Mouse (Mus musculus) liver, embryonic 13.5 days (tissue): Measurements from ENCODE around the gene Mtmr14. TPM values are rescaled to one million over a fixed set of nuclear protein-coding genes. Genes with fewer than 3 reads are reported as not detected.
A peak's percentile ranks its signal among the peaks of the same experiment; 100 is the strongest.

Experiments
- ATAC-seq: fragments of 200-750 bp; cut with Nextera tagmentation; 2 replicates; pipeline ENCODE4 v1.8.0; 2017; ENCODE audit warnings: low read depth, mild to moderate bottlenecking, moderate number of reproducible peaks, moderate library complexity
- DNase-seq: peaks from one replicate; pipeline ENCODE4 v3.0.0; 2022
- H3K27ac ChIP-seq: fragments of 300-500 bp; sonication (generic); 2 replicates; pipeline ENCODE4 v1.5.1; 2015; ENCODE audit warnings: moderate library complexity, mild to moderate bottlenecking, inconsistent platforms
- H3K27me3 ChIP-seq: fragments of 300-500 bp; sonication (generic); 2 replicates; pipeline ENCODE4 v1.6.1; 2015; ENCODE audit warnings: mild to moderate bottlenecking, inconsistent platforms
- H3K36me3 ChIP-seq: fragments of 300-500 bp; sonication (generic); 2 replicates; pipeline ENCODE4 v1.6.1; 2015; ENCODE audit warnings: mild to moderate bottlenecking, inconsistent platforms
- H3K4me1 ChIP-seq: fragments of 300-500 bp; sonication (generic); replicated peaks from 2 replicates; pipeline ENCODE4 v1.6.1; 2015; ENCODE audit warnings: inconsistent platforms
- H3K4me2 ChIP-seq: fragments of 300-500 bp; sonication (generic); 2 replicates; pipeline ENCODE4 v1.6.1; 2015; ENCODE audit warnings: inconsistent platforms, mild to moderate bottlenecking, moderate library complexity
- H3K4me3 ChIP-seq: fragments of 300-500 bp; sonication (generic); replicated peaks from 2 replicates; pipeline ENCODE4 v1.5.1; 2015; ENCODE audit warnings: mild to moderate bottlenecking, inconsistent platforms
- H3K9ac ChIP-seq: fragments of 300-500 bp; sonication (generic); 2 replicates; pipeline ENCODE4 v1.6.1; 2015; ENCODE audit warnings: mild to moderate bottlenecking, inconsistent platforms
- H3K9me3 ChIP-seq: fragments of 300-500 bp; sonication (generic); replicated peaks from 2 replicates; pipeline ENCODE4 v1.6.1; 2016; ENCODE audit warnings: inconsistent platforms
- WGBS: fragments of 180-500 bp; shearing (Covaris S2); methylation state at CpG from one replicate; pipeline ENCODE4 v1.1.7; 2015; ENCODE audit not compliant: insufficient replicate concordance; 5-methylcytosine and 5-hydroxymethylcytosine counted together
- polyA plus RNA-seq: library from polyadenylated mRNA; unstranded; fragments of >200 nt; fragmentation: Nextera tagmentation; extraction: Ambion mirVana; gene quantifications from 2 replicates; pipeline ENCODE4 v1.2.1, GENCODE M21; 2015

Mtmr14 gene
- 17.9 and 18.0 TPM in 2 replicates for polyA plus RNA-seq

DNA sequence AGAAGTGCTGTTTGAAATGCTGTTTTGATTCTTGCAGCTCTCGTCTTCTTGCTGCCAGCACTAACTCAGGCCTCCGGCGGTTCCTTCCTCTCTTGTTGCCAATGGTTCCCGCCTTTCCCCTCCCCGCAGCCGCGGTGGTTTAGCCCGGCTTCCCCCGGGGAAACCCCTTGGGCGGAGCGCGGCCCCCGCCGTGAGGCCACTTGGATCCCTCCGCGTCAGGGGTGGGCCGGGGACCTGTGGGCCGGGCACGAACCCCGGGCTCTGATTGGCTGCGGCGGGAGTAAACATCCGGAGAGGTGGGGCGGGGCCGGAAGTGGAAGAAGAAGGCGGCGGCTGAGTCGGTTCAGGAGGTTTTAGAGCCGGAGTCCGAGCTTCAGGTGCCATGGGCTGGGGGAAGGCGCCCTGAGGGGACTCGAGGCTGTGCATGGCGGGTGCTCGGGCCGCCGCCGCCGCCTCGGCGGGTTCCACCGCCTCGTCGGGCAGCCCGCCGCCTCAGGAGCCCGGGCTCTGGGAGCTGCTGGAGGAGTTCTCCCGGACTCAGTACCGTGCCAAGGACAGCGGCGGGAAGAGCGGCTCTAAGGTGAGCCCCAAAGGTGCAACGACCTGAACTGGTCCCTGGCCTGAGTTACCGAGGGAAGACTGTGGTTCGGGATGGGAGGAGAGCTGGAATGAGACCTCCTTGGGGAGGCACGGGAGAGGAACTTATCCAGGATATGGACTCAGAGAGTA lies at the start of gene Mtmr14:
Mtmr14 (plus strand) TSS at position 302 of the 729 bp plus-strand sequence.
- peak; percentile 99 for ATAC-seq
- Histone ChIP-seq H3K9me3 (no peaks in the 10 kb centered on the region), H3K36me3 (peaks cover 14% of the 10 kb centered on the region), H3K27ac (peak within 1 kb of the TSS; percentile 85), H3K27me3 (no peaks in the 10 kb centered on the region), H3K9ac (peak within 1 kb of the TSS; percentile 90), H3K4me3 (peak within 1 kb of the TSS; percentile 88), H3K4me1 (peaks cover 26% of the 10 kb centered on the region), H3K4me2 (peak within 1 kb of the TSS; percentile 81)
- peak; percentile 99 for DNase-seq
- under 1% methylated on average over 55 of the region's 55 CpGs for WGBS

- Histone ChIP-seq H3K36me3 (no peaks in the 10 kb centered on the region), H3K27ac (no peak overlapping the region), H3K4me3 (no peak overlapping the region), H3K4me1 (peaks cover 5% of the 10 kb centered on the region), H3K27me3 (peaks cover 67% of the 10 kb centered on the region), H3K9ac (no peak overlapping the region), H3K9me3 (no peaks in the 10 kb centered on the region), H3K4me2 (no peak overlapping the region)
- no peak for DNase-seq
- ATAC-seq: no peak
- 4% methylated on average over 46 of the region's 46 CpGs for WGBS
Measured at GRCm38 (mm10) chr6:113193765-113194460, 43.7 kb upstream of the Mtmr14 start.

DNA sequence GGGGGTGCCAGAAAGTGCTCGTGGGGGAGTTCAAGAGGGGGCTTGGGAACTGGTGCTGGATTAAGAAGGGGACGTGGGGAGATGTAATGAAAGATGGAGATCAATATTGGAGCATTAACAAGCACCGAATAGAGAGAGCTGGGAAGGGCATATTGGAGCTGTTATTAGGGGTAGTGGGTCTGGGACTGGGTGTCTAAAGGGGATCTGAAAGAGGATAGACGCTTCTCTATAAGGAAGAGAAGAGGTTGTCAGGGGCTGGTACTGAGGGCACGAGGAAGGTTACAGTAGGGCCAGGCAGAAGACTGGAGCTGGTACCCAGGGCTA lies 43.2 kb upstream of the Mtmr14 start:
- WGBS: 6% methylated on average over 5 of the region's 5 CpGs
- peaks cover 67% of the 10 kb centered on the region for H3K27me3 ChIP-seq
- no peak overlapping the region for H3K27ac ChIP-seq
- H3K4me3 ChIP-seq: no peak overlapping the region
- H3K9ac ChIP-seq: no peak overlapping the region
- H3K4me2 ChIP-seq: peak overlapping the region; percentile 58; the same call in 1 of the 2 replicates
- peaks cover 5% of the 10 kb centered on the region for H3K4me1 ChIP-seq
- no peaks in the 10 kb centered on the region for H3K9me3 ChIP-seq
- no peaks in the 10 kb centered on the region for H3K36me3 ChIP-seq
- no peak for ATAC-seq
- no peak for DNase-seq

DNA sequence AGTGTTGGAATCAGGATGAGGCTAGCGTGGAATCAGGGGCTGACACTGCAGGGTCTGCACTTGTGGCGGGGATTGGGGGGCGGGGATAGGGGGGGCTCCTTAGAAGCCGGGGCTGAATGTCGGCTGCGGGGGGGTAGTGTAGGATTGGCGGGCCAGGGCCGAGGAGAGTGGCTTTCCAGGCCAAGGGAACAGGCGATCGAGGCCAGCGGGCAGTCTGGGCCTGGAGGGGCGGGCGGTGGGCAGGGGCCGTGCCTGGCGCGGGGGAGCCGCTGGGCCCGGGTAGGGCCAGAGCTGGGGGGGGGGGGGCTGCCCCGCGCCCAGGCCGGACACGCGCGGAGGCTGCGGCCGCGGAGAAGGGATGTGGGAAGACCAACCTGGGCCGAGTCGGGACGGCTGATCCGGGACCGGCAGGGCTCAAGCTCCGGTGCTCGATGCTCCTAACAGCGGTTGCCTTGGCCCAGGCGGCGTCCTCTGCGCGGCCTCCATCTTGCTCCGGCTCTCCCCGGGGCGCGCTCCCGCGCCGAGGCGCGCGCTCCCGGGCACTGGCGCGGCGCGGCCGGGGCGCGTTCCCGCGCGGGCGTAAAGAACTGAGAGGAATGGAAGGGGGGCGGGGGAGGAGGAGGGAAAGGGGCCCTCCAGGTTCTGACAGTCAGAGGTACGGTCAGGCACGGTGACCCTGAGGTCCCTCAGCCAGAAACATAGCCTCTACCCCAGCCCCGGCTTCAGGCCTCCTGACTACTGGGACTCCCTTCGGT lies 42.6 kb upstream of the Mtmr14 start, which contains the start of gene Lhfpl4:
Lhfpl4 (minus strand) TSS at position 544 of the 755 bp plus-strand sequence.
- peaks cover 67% of the 10 kb centered on the region for H3K27me3 ChIP-seq
- no peaks in the 10 kb centered on the region for H3K36me3 ChIP-seq
- H3K4me1 ChIP-seq: peaks cover 5% of the 10 kb centered on the region
- DNase-seq (no peak), ATAC-seq (no peak)
- H3K4me3 ChIP-seq: peak within 1 kb of the TSS; percentile 44
- H3K4me2 ChIP-seq: peak within 1 kb of the TSS; percentile 58
- H3K27ac ChIP-seq: no peak within 1 kb of the TSS
- no peaks in the 10 kb centered on the region for H3K9me3 ChIP-seq
- WGBS: 4% methylated on average over 49 of the region's 66 CpGs
- no peak within 1 kb of the TSS for H3K9ac ChIP-seq

DNA sequence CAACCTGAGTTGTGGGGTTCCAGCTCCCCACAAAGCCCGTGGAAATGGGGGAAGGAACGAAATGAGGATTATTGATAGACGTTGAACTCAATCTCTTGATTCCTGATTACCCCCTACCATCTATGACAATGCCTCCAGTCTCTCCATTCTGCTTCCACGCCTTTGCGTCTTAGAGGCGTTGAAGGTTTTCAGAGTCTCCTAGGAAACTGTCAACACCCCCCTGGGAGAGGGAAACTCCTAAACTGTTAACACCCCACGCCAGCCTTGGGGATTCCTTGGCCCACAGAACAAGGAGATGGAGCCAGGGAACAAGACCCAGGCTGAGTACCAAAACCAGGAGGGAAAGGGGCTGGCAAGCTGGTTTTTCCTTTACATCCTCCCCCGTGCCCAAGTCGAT lies 42.0 kb upstream of the Mtmr14 start:
- peaks cover 5% of the 10 kb centered on the region for H3K4me1 ChIP-seq
- no peak for DNase-seq
- H3K9ac ChIP-seq: no peak overlapping the region
- no peak for ATAC-seq
- no peaks in the 10 kb centered on the region for H3K36me3 ChIP-seq
- H3K4me2 ChIP-seq: peak overlapping the region; percentile 58
- no peak overlapping the region for H3K27ac ChIP-seq
- peaks cover 67% of the 10 kb centered on the region for H3K27me3 ChIP-seq
- H3K9me3 ChIP-seq: no peaks in the 10 kb centered on the region
- H3K4me3 ChIP-seq: peak overlapping the region; percentile 44; the same call in 1 of the 2 replicates
- 21% methylated on average over 9 of the region's 9 CpGs for WGBS

GRCm38 (mm10) chr6:113216280-113216679 lies 21.4 kb upstream of the Mtmr14 start:
- Histone ChIP-seq H3K9ac (no peak overlapping the region), H3K4me3 (no peak overlapping the region), H3K36me3 (no peaks in the 10 kb centered on the region), H3K9me3 (no peaks in the 10 kb centered on the region), H3K27ac (no peak overlapping the region), H3K4me1 (no peaks in the 10 kb centered on the region), H3K4me2 (no peak overlapping the region), H3K27me3 (no peaks in the 10 kb centered on the region)
- WGBS: 39% methylated on average over 2 of the region's 2 CpGs
- ATAC-seq (no peak), DNase-seq (no peak)

DNA sequence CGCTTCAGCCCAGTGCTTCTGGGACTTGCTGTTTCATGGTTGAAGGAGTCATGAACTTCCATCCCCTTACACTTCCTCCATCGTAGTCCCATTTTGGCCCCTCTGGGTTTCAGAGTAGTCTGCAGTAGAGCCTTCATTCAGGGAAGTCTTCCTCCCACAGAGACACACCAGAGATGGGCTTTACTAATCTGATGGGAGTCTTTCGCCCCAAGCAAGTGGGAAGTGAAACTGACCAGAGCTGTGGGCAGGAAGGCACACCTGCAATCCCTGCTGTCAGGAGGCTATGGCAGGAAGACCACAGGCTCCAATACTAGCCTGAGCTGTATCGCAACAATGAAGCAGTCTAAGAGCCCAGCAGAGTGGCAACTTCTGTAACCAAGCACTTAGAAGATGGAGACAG lies 11.8 kb upstream of the Mtmr14 start:
- no peaks in the 10 kb centered on the region for H3K27me3 ChIP-seq
- no peak for DNase-seq
- WGBS: 48% methylated on average over 4 of the region's 4 CpGs

DNA sequence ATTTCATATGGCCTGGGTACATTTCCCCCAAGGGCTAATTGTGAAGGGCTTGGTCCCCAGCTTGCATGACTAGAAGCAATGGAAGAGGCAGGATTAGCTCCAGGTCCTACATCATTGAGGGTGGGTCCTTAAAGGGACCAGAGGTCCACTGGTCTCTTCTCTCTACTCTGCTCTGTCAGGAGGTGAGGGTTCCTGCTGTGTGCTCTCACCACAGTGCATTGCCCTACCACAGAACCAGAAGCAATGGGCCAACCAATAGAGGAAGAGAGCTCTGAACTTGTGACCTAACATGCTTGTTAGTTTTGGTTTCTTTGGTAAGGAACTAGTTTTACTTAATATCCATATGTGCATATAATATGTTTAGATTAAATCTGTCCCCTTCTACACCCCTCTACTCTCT lies 10.9 kb upstream of the Mtmr14 start:
- no peak for DNase-seq
- no peak for ATAC-seq
- Histone ChIP-seq H3K4me1 (no peaks in the 10 kb centered on the region), H3K4me2 (no peak overlapping the region), H3K9ac (no peak overlapping the region), H3K4me3 (no peak overlapping the region), H3K36me3 (no peaks in the 10 kb centered on the region), H3K27ac (no peak overlapping the region), H3K9me3 (peaks cover 5% of the 10 kb centered on the region; the same call in 1 of the 2 replicates), H3K27me3 (no peaks in the 10 kb centered on the region)

More for the DNA sequence above, 11.8 kb upstream of the Mtmr14 start:
- H3K9me3 ChIP-seq: no peaks in the 10 kb centered on the region
- ATAC-seq: no peak
- no peak overlapping the region for H3K4me3 ChIP-seq
- no peaks in the 10 kb centered on the region for H3K36me3 ChIP-seq
- H3K4me1 ChIP-seq: no peaks in the 10 kb centered on the region
- no peak overlapping the region for H3K9ac ChIP-seq
- no peak overlapping the region for H3K4me2 ChIP-seq
- H3K27ac ChIP-seq: no peak overlapping the region

GRCm38 (mm10) chr6:113235141-113235540 lies 2.5 kb upstream of the Mtmr14 start:
- Histone ChIP-seq H3K27me3 (no peaks in the 10 kb centered on the region), H3K9me3 (peaks cover 5% of the 10 kb centered on the region; the same call in 1 of the 2 replicates), H3K4me1 (peaks cover 22% of the 10 kb centered on the region), H3K9ac (no peak overlapping the region), H3K36me3 (peaks cover 1% of the 10 kb centered on the region; the same call in 1 of the 2 replicates), H3K4me3 (no peak overlapping the region), H3K27ac (no peak overlapping the region), H3K4me2 (no peak overlapping the region)
- no peak for ATAC-seq
- WGBS: 47% methylated on average over 5 of the region's 5 CpGs
- DNase-seq: no peak

GRCm38 (mm10) chr6:113238442-113238841 lies 799 bp downstream of the Mtmr14 start:
- 14% methylated on average over 6 of the region's 6 CpGs for WGBS
- peak overlapping the region; percentile 81 for H3K4me2 ChIP-seq
- H3K4me3 ChIP-seq: peak overlapping the region; percentile 88
- peaks cover 33% of the 10 kb centered on the region for H3K4me1 ChIP-seq
- H3K9ac ChIP-seq: peak overlapping the region; percentile 90
- H3K27ac ChIP-seq: peak overlapping the region; percentile 78; the same call in 1 of the 2 replicates
- H3K36me3 ChIP-seq: peaks cover 20% of the 10 kb centered on the region
- DNase-seq: peak; percentile 9
- no peak for ATAC-seq
- no peaks in the 10 kb centered on the region for H3K27me3 ChIP-seq
- no peaks in the 10 kb centered on the region for H3K9me3 ChIP-seq

GRCm38 (mm10) chr6:113242753-113243152 lies 5.1 kb downstream of the Mtmr14 start:
- Histone ChIP-seq H3K4me2 (no peak overlapping the region), H3K36me3 (peaks cover 27% of the 10 kb centered on the region), H3K27ac (no peak overlapping the region), H3K9me3 (no peaks in the 10 kb centered on the region), H3K9ac (no peak overlapping the region), H3K4me3 (no peak overlapping the region), H3K4me1 (peaks cover 26% of the 10 kb centered on the region), H3K27me3 (no peaks in the 10 kb centered on the region)
- WGBS: 68% methylated on average over 1 of the region's 1 CpGs
- no peak for ATAC-seq
- no peak for DNase-seq
